Mouse (Mus musculus) limb, embryonic 15.5 days (tissue): ENCODE results near the gene Grasp. TPM values are rescaled to one million over a fixed set of nuclear protein-coding genes. Genes with fewer than 3 reads are reported as not detected.

Source experiments
- ATAC-seq: fragments of 200-750 bp; cut with Nextera tagmentation; 2 replicates; pipeline ENCODE4 v1.8.0; 2017; ENCODE audit warnings: low read depth, moderate TSS enrichment; ENCODE audit not compliant: insufficient number of reproducible peaks, low FRiP score, low TSS enrichment
- H3K27ac ChIP-seq: fragments of 300-500 bp; sonication (generic); 2 replicates; pipeline ENCODE4 v1.5.1; 2015; ENCODE audit warnings: moderate library complexity, mild to moderate bottlenecking, inconsistent platforms
- H3K27me3 ChIP-seq: fragments of 300-500 bp; sonication (generic); 2 replicates; pipeline ENCODE4 v1.6.1; 2015; ENCODE audit warnings: inconsistent platforms
- H3K36me3 ChIP-seq: fragments of 300-500 bp; sonication (generic); 2 replicates; pipeline ENCODE4 v1.6.1; 2015; ENCODE audit warnings: inconsistent platforms
- H3K4me1 ChIP-seq: fragments of 300-500 bp; sonication (generic); 2 replicates; pipeline ENCODE4 v1.6.1; 2015; ENCODE audit warnings: inconsistent platforms
- H3K4me2 ChIP-seq: fragments of 300-500 bp; sonication (generic); 2 replicates; pipeline ENCODE4 v1.6.1; 2015; ENCODE audit warnings: mild to moderate bottlenecking, inconsistent platforms
- H3K4me3 ChIP-seq: fragments of 300-500 bp; sonication (generic); 2 replicates; pipeline ENCODE4 v1.5.1; 2015; ENCODE audit warnings: mild to moderate bottlenecking, inconsistent platforms
- H3K9ac ChIP-seq: fragments of 300-500 bp; sonication (generic); 2 replicates; pipeline ENCODE4 v1.6.1; 2015; ENCODE audit warnings: inconsistent platforms
- H3K9me3 ChIP-seq: fragments of 300-500 bp; sonication (generic); 2 replicates; pipeline ENCODE4 v1.6.1; 2016; ENCODE audit warnings: inconsistent platforms
- WGBS: fragments of 180-500 bp; shearing (Covaris S2); methylation state at CpG from one replicate; pipeline ENCODE4 v1.1.7; 2015; 5-methylcytosine and 5-hydroxymethylcytosine counted together
- polyA plus RNA-seq: library from polyadenylated mRNA; unstranded; fragments of >200 nt; fragmentation: Nextera tagmentation; extraction: Ambion mirVana; gene quantifications from 2 replicates; pipeline ENCODE4 v1.2.1, GENCODE M21; 2015

The Grasp gene
- polyA plus RNA-seq, 1 experiment from 2014 or later = 7.2 TPM

GRCm38 (mm10) chr15:101196961-101197360, 27.0 kb upstream of the Grasp start:
- peaks cover 76% of the 10 kb centered on the region for H3K36me3 ChIP-seq
- no peaks in the 10 kb centered on the region for H3K27me3 ChIP-seq
- H3K9ac ChIP-seq = no peak overlapping the region
- no peak overlapping the region for H3K4me3 ChIP-seq
- no peak overlapping the region for H3K4me2 ChIP-seq
- ATAC-seq = no peak
- peaks cover 11% of the 10 kb centered on the region for H3K4me1 ChIP-seq
- H3K9me3 ChIP-seq = no peaks in the 10 kb centered on the region
- H3K27ac ChIP-seq = no peak overlapping the region

- Histone ChIP-seq H3K27ac (peak overlapping the region; percentile 48; the same call in 1 of the 2 replicates), H3K36me3 (peaks cover 83% of the 10 kb centered on the region), H3K4me1 (peaks cover 4% of the 10 kb centered on the region), H3K27me3 (no peaks in the 10 kb centered on the region), H3K9ac (no peak overlapping the region), H3K4me3 (no peak overlapping the region), H3K9me3 (no peaks in the 10 kb centered on the region), H3K4me2 (no peak overlapping the region)
- ATAC-seq = no peak
- WGBS = 81% methylated on average over 15 of the region's 15 CpGs
These were observed 26.4 kb upstream of the Grasp start for GRCm38 (mm10) chr15:101197497-101198179.

GRCm38 (mm10) chr15:101198218-101198617, 25.8 kb upstream of the Grasp start:
- no peak overlapping the region for H3K4me3 ChIP-seq
- 19% methylated on average over 3 of the region's 3 CpGs for WGBS
- H3K4me2 ChIP-seq = no peak overlapping the region
- no peak overlapping the region for H3K9ac ChIP-seq
- no peaks in the 10 kb centered on the region for H3K4me1 ChIP-seq
- H3K27ac ChIP-seq = no peak overlapping the region
- no peaks in the 10 kb centered on the region for H3K9me3 ChIP-seq
- ATAC-seq = no peak
- no peaks in the 10 kb centered on the region for H3K27me3 ChIP-seq
- H3K36me3 ChIP-seq = peaks cover 88% of the 10 kb centered on the region

- Histone ChIP-seq H3K27me3 (no peaks in the 10 kb centered on the region), H3K27ac (no peak overlapping the region), H3K9me3 (no peaks in the 10 kb centered on the region), H3K9ac (no peak overlapping the region), H3K4me3 (no peak overlapping the region), H3K36me3 (peaks cover 90% of the 10 kb centered on the region), H3K4me2 (no peak overlapping the region), H3K4me1 (no peaks in the 10 kb centered on the region)
- WGBS = 90% methylated on average over 14 of the region's 14 CpGs
- ATAC-seq = no peak
These were observed 25.1 kb upstream of the Grasp start for GRCm38 (mm10) chr15:101198850-101199249.

- Histone ChIP-seq H3K4me1 (no peaks in the 10 kb centered on the region), H3K27ac (no peak overlapping the region), H3K36me3 (peaks cover 86% of the 10 kb centered on the region), H3K9ac (no peak overlapping the region), H3K4me3 (no peak overlapping the region), H3K4me2 (no peak overlapping the region), H3K27me3 (no peaks in the 10 kb centered on the region), H3K9me3 (no peaks in the 10 kb centered on the region)
- no peak for ATAC-seq
- WGBS = 98% methylated on average over 9 of the region's 9 CpGs
These were observed 23.2 kb upstream of the Grasp start for GRCm38 (mm10) chr15:101200777-101201295.

- Histone ChIP-seq H3K27me3 (no peaks in the 10 kb centered on the region), H3K9me3 (no peaks in the 10 kb centered on the region), H3K4me2 (no peak overlapping the region), H3K4me3 (no peak overlapping the region), H3K27ac (no peak overlapping the region), H3K4me1 (no peaks in the 10 kb centered on the region), H3K9ac (no peak overlapping the region), H3K36me3 (peaks cover 86% of the 10 kb centered on the region)
- no peak for ATAC-seq
- WGBS = 93% methylated on average over 3 of the region's 3 CpGs
These were observed 22.6 kb upstream of the Grasp start for GRCm38 (mm10) chr15:101201414-101201813.

- Histone ChIP-seq H3K4me3 (no peak overlapping the region), H3K27me3 (no peaks in the 10 kb centered on the region), H3K36me3 (peaks cover 90% of the 10 kb centered on the region), H3K9me3 (no peaks in the 10 kb centered on the region), H3K9ac (no peak overlapping the region), H3K4me2 (no peak overlapping the region), H3K27ac (no peak overlapping the region; the same call in 1 of the 2 replicates), H3K4me1 (no peaks in the 10 kb centered on the region)
- 76% methylated on average over 4 of the region's 4 CpGs for WGBS
- ATAC-seq = no peak
These were observed 20.3 kb upstream of the Grasp start for GRCm38 (mm10) chr15:101203673-101204072.

GRCm38 (mm10) chr15:101204781-101205180, 19.2 kb upstream of the Grasp start:
- 74% methylated on average over 7 of the region's 7 CpGs for WGBS
- Histone ChIP-seq H3K27me3 (no peaks in the 10 kb centered on the region), H3K4me2 (no peak overlapping the region), H3K36me3 (peaks cover 90% of the 10 kb centered on the region), H3K9ac (no peak overlapping the region), H3K4me3 (no peak overlapping the region), H3K27ac (no peak overlapping the region), H3K9me3 (no peaks in the 10 kb centered on the region), H3K4me1 (no peaks in the 10 kb centered on the region)
- no peak for ATAC-seq

GRCm38 (mm10) chr15:101210228-101210627, 13.8 kb upstream of the Grasp start:
- H3K27me3 ChIP-seq = no peaks in the 10 kb centered on the region
- no peak overlapping the region for H3K4me2 ChIP-seq
- H3K9me3 ChIP-seq = no peaks in the 10 kb centered on the region
- peaks cover 71% of the 10 kb centered on the region for H3K36me3 ChIP-seq
- WGBS = 63% methylated on average over 6 of the region's 6 CpGs
- H3K4me3 ChIP-seq = no peak overlapping the region
- 0 out of 2 replicates have a peak, but pooled peaks have one; percentile 59 for ATAC-seq
- 0 out of 2 replicates have a peak, but pooled peaks cover 5% of the 10 kb centered on the region for H3K4me1 ChIP-seq
- H3K27ac ChIP-seq = no peak overlapping the region; the same call in 1 of the 2 replicates
- no peak overlapping the region for H3K9ac ChIP-seq

GRCm38 (mm10) chr15:101210998-101211613, 12.9 kb upstream of the Grasp start:
- 0 out of 2 replicates have a peak, but pooled peaks cover 5% of the 10 kb centered on the region for H3K4me1 ChIP-seq
- no peak for ATAC-seq
- 89% methylated on average over 14 of the region's 14 CpGs for WGBS

GRCm38 (mm10) chr15:101212435-101212834, 11.6 kb upstream of the Grasp start:
- H3K4me2 ChIP-seq = no peak overlapping the region
- H3K36me3 ChIP-seq = peaks cover 52% of the 10 kb centered on the region
- H3K27me3 ChIP-seq = no peaks in the 10 kb centered on the region
- no peak overlapping the region for H3K4me3 ChIP-seq
- no peak for ATAC-seq
- H3K9me3 ChIP-seq = no peaks in the 10 kb centered on the region
- 74% methylated on average over 14 of the region's 14 CpGs for WGBS
- no peak overlapping the region for H3K9ac ChIP-seq
- H3K4me1 ChIP-seq = 0 out of 2 replicates have a peak, but pooled peaks cover 5% of the 10 kb centered on the region
- H3K27ac ChIP-seq = no peak overlapping the region

More at GRCm38 (mm10) chr15:101210998-101211613, 12.9 kb upstream of the Grasp start:
- Histone ChIP-seq H3K9me3 (no peaks in the 10 kb centered on the region), H3K36me3 (peaks cover 65% of the 10 kb centered on the region), H3K27me3 (no peaks in the 10 kb centered on the region), H3K27ac (no peak overlapping the region), H3K4me3 (no peak overlapping the region), H3K9ac (no peak overlapping the region), H3K4me2 (no peak overlapping the region)

GRCm38 (mm10) chr15:101215136-101215535, 8.9 kb upstream of the Grasp start:
- no peaks in the 10 kb centered on the region for H3K27me3 ChIP-seq
- H3K4me1 ChIP-seq = 0 out of 2 replicates have a peak, but pooled peaks cover 8% of the 10 kb centered on the region
- 71% methylated on average over 2 of the region's 2 CpGs for WGBS
- ATAC-seq = no peak
- H3K4me2 ChIP-seq = no peak overlapping the region
- H3K4me3 ChIP-seq = no peak overlapping the region
- H3K36me3 ChIP-seq = peaks cover 33% of the 10 kb centered on the region
- H3K9me3 ChIP-seq = no peaks in the 10 kb centered on the region
- H3K27ac ChIP-seq = no peak overlapping the region
- no peak overlapping the region for H3K9ac ChIP-seq
